Mouse (Mus musculus): ENCODE results near the gene Rnf31. TPM values are rescaled to one million over a fixed set of nuclear protein-coding genes. Genes with fewer than 3 reads are reported as not detected.
A peak's percentile ranks its signal among the peaks of the same experiment; 100 is the strongest.

Gene Rnf31
- 9.0 and 12.6 TPM in 2 replicates for polyA plus RNA-seq (2015; fragmentation: Nextera tagmentation; extraction: Ambion mirVana)

GRCm38 (mm10) chr14:55591331-55591891 is at the start of gene Rnf31:
Rnf31 (plus strand) TSS chr14:55591708.
- Histone ChIP-seq H3K9ac (peak within 1 kb of the TSS; percentile 95), H3K27ac (peak within 1 kb of the TSS; percentile 99), H3K4me2 (peak within 1 kb of the TSS; percentile 88), H3K36me3 (peaks cover 57% of the 10 kb centered on the region), H3K27me3 (no peaks in the 10 kb centered on the region), H3K4me1 (replicated peaks) (peaks cover 59% of the 10 kb centered on the region), H3K9me3 (replicated peaks) (no peaks in the 10 kb centered on the region), H3K4me3 (replicated peaks) (peak within 1 kb of the TSS; percentile 92)
- WGBS (ENCODE audit: insufficient replicate concordance) = under 1% methylated on average over 33 of the region's 33 CpGs
- DNase-seq = peak; percentile 95
- peak; percentile 90 for ATAC-seq (ENCODE audit: low read depth)

- Histone ChIP-seq H3K4me1 (replicated peaks) (peaks cover 38% of the 10 kb centered on the region), H3K4me3 (replicated peaks) (no peak overlapping the region), H3K9me3 (replicated peaks) (no peaks in the 10 kb centered on the region), H3K36me3 (peaks cover 46% of the 10 kb centered on the region), H3K9ac (peak overlapping the region; percentile 50), H3K27ac (0 out of 2 replicates have a peak overlapping the region, but pooled peaks have one; percentile 18), H3K27me3 (no peaks in the 10 kb centered on the region), H3K4me2 (peak overlapping the region; percentile 86; the same call in 1 of the 2 replicates)
- ATAC-seq (ENCODE audit: low read depth) = no peak
- DNase-seq = no peak
- whole genome bisulfite sequencing (ENCODE audit: insufficient replicate concordance) = 78% methylated on average over 12 of the region's 12 CpGs
Observed at GRCm38 (mm10) chr14:55542268-55542667, 49.2 kb upstream of the Rnf31 start.

GRCm38 (mm10) chr14:55544334-55544733 is 47.2 kb upstream of the Rnf31 start:
- DNase-seq (no peak), ATAC-seq (ENCODE audit: low read depth) (no peak)
- Histone ChIP-seq H3K36me3 (peaks cover 67% of the 10 kb centered on the region), H3K4me2 (no peak overlapping the region), H3K27me3 (no peaks in the 10 kb centered on the region), H3K4me1 (replicated peaks) (peaks cover 31% of the 10 kb centered on the region), H3K9me3 (replicated peaks) (no peaks in the 10 kb centered on the region), H3K9ac (no peak overlapping the region), H3K27ac (no peak overlapping the region), H3K4me3 (replicated peaks) (no peak overlapping the region)
- 87% methylated on average over 9 of the region's 9 CpGs for WGBS (ENCODE audit: insufficient replicate concordance)

- no peaks in the 10 kb centered on the region for H3K27me3 ChIP-seq
- 78% methylated on average over 6 of the region's 6 CpGs for WGBS (ENCODE audit: insufficient replicate concordance)
- DNase-seq = no peak
- H3K4me1 ChIP-seq (replicated peaks) = peaks cover 13% of the 10 kb centered on the region
- no peak for ATAC-seq (ENCODE audit: low read depth)
- no peak overlapping the region for H3K4me2 ChIP-seq
- H3K4me3 ChIP-seq (replicated peaks) = no peak overlapping the region
- H3K9ac ChIP-seq = no peak overlapping the region
- no peak overlapping the region for H3K27ac ChIP-seq
- H3K36me3 ChIP-seq = peaks cover 52% of the 10 kb centered on the region
- no peaks in the 10 kb centered on the region for H3K9me3 ChIP-seq (replicated peaks)
Observed at GRCm38 (mm10) chr14:55550191-55550590, 41.3 kb upstream of the Rnf31 start.

GRCm38 (mm10) chr14:55551347-55551746 is 40.2 kb upstream of the Rnf31 start:
- Histone ChIP-seq H3K9me3 (replicated peaks) (no peaks in the 10 kb centered on the region), H3K27ac (no peak overlapping the region), H3K27me3 (no peaks in the 10 kb centered on the region), H3K4me3 (replicated peaks) (no peak overlapping the region), H3K4me2 (no peak overlapping the region), H3K9ac (no peak overlapping the region), H3K4me1 (replicated peaks) (peaks cover 22% of the 10 kb centered on the region), H3K36me3 (peaks cover 41% of the 10 kb centered on the region)
- DNase-seq (no peak), ATAC-seq (ENCODE audit: low read depth) (no peak)
- 68% methylated on average over 5 of the region's 5 CpGs for WGBS (ENCODE audit: insufficient replicate concordance)

GRCm38 (mm10) chr14:55551794-55552193 is 39.7 kb upstream of the Rnf31 start:
- H3K4me1 ChIP-seq (replicated peaks) = peaks cover 26% of the 10 kb centered on the region
- WGBS (ENCODE audit: insufficient replicate concordance) = 82% methylated on average over 8 of the region's 8 CpGs
- ATAC-seq (ENCODE audit: low read depth) = no peak

GRCm38 (mm10) chr14:55554635-55555034 is 36.9 kb upstream of the Rnf31 start:
- peaks cover 50% of the 10 kb centered on the region for H3K4me1 ChIP-seq (replicated peaks)
- no peaks in the 10 kb centered on the region for H3K27me3 ChIP-seq
- peaks cover 9% of the 10 kb centered on the region for H3K36me3 ChIP-seq

More at GRCm38 (mm10) chr14:55551794-55552193, 39.7 kb upstream of the Rnf31 start:
- Histone ChIP-seq H3K4me2 (no peak overlapping the region), H3K4me3 (replicated peaks) (no peak overlapping the region), H3K36me3 (peaks cover 37% of the 10 kb centered on the region), H3K27ac (no peak overlapping the region), H3K9me3 (replicated peaks) (no peaks in the 10 kb centered on the region), H3K9ac (no peak overlapping the region), H3K27me3 (no peaks in the 10 kb centered on the region)
- no peak for DNase-seq

GRCm38 (mm10) chr14:55555788-55556187 is 35.7 kb upstream of the Rnf31 start:
- H3K36me3 ChIP-seq = no peaks in the 10 kb centered on the region
- ATAC-seq (ENCODE audit: low read depth) = no peak
- no peak overlapping the region for H3K4me3 ChIP-seq (replicated peaks)
- no peak for DNase-seq
- H3K27me3 ChIP-seq = no peaks in the 10 kb centered on the region
- H3K27ac ChIP-seq = no peak overlapping the region; the same call in 1 of the 2 replicates
- H3K9me3 ChIP-seq (replicated peaks) = no peaks in the 10 kb centered on the region
- WGBS (ENCODE audit: insufficient replicate concordance) = 56% methylated on average over 3 of the region's 3 CpGs
- H3K4me2 ChIP-seq = no peak overlapping the region
- peaks cover 50% of the 10 kb centered on the region for H3K4me1 ChIP-seq (replicated peaks)
- no peak overlapping the region for H3K9ac ChIP-seq

More at GRCm38 (mm10) chr14:55554635-55555034, 36.9 kb upstream of the Rnf31 start:
- Histone ChIP-seq H3K4me2 (no peak overlapping the region), H3K9ac (no peak overlapping the region), H3K4me3 (replicated peaks) (no peak overlapping the region), H3K27ac (no peak overlapping the region), H3K9me3 (replicated peaks) (no peaks in the 10 kb centered on the region)
- no peak for ATAC-seq (ENCODE audit: low read depth)
- no peak for DNase-seq

- DNase-seq (peak; percentile 64), ATAC-seq (ENCODE audit: low read depth) (no peak)
- Histone ChIP-seq H3K9ac (peak overlapping the region; percentile 38), H3K27ac (peak overlapping the region; percentile 99), H3K4me1 (replicated peaks) (peaks cover 62% of the 10 kb centered on the region), H3K4me2 (no peak overlapping the region), H3K4me3 (replicated peaks) (no peak overlapping the region), H3K36me3 (0 out of 2 replicates have a peak, but pooled peaks cover 3% of the 10 kb centered on the region), H3K9me3 (replicated peaks) (no peaks in the 10 kb centered on the region), H3K27me3 (no peaks in the 10 kb centered on the region)
- WGBS (ENCODE audit: insufficient replicate concordance) = 16% methylated on average over 5 of the region's 5 CpGs
Observed at GRCm38 (mm10) chr14:55557003-55557402, 34.5 kb upstream of the Rnf31 start.

GRCm38 (mm10) chr14:55557587-55557986 is 33.9 kb upstream of the Rnf31 start:
- H3K9ac ChIP-seq = peak overlapping the region; percentile 38
- DNase-seq (no peak), ATAC-seq (ENCODE audit: low read depth) (no peak)
- no peaks in the 10 kb centered on the region for H3K9me3 ChIP-seq (replicated peaks)
- WGBS (ENCODE audit: insufficient replicate concordance) = 86% methylated on average over 3 of the region's 3 CpGs
- H3K27me3 ChIP-seq = no peaks in the 10 kb centered on the region
- peak overlapping the region; percentile 99 for H3K27ac ChIP-seq
- H3K4me1 ChIP-seq (replicated peaks) = peaks cover 67% of the 10 kb centered on the region
- H3K4me3 ChIP-seq (replicated peaks) = no peak overlapping the region
- H3K4me2 ChIP-seq = no peak overlapping the region
- peaks cover 7% of the 10 kb centered on the region; the same call in 1 of the 2 replicates for H3K36me3 ChIP-seq

GRCm38 (mm10) chr14:55558740-55559448 is 32.6 kb upstream of the Rnf31 start:
- no peaks in the 10 kb centered on the region for H3K9me3 ChIP-seq (replicated peaks)
- peak; percentile 52 for DNase-seq
- peak overlapping the region; percentile 99 for H3K27ac ChIP-seq
- H3K4me3 ChIP-seq (replicated peaks) = peak overlapping the region; percentile 78
- WGBS (ENCODE audit: insufficient replicate concordance) = 32% methylated on average over 6 of the region's 6 CpGs
- peak overlapping the region; percentile 93 for H3K9ac ChIP-seq
- H3K27me3 ChIP-seq = no peaks in the 10 kb centered on the region
- ATAC-seq (ENCODE audit: low read depth) = peak; percentile 34
- H3K4me1 ChIP-seq (replicated peaks) = peaks cover 69% of the 10 kb centered on the region
- H3K36me3 ChIP-seq = peaks cover 20% of the 10 kb centered on the region
- peak overlapping the region; percentile 89 for H3K4me2 ChIP-seq
